Comparison of ENCODE assay signal across 1 mouse cellular context in genomic region chr11:106411157-106411556, GRCm38 (mm10).
TF ChIP-seq lines count a peak whose summit lies in the region.

No protein-coding gene starts in this region.

TF ChIP-seq in MEL, 35 proteins besides CTCF, POLR2A, EP300 and RAD21:
- TF ChIP-seq SIN3A (IDR thresholded peaks at IDR 0.05; ENCODE audit: low read length) = no peak; the same call in none of the 2 replicates
- 0 out of 2 replicates have a peak, but pooled peaks have one; percentile 25 for TF ChIP-seq TBP (IDR thresholded peaks at IDR 0.05; ENCODE audit: low read depth, low read length)
- TF ChIP-seq MYC (IDR thresholded peaks at IDR 0.05; ENCODE audit: low read depth, low read length) = peak; percentile 63; the same call in 1 of the 2 replicates
- peak; percentile 25; the same call in 1 of the 2 replicates for TF ChIP-seq TCF12 (IDR thresholded peaks at IDR 0.05; ENCODE audit: low read depth, low read length)
- no peak for TF ChIP-seq HCFC1 (IDR thresholded peaks at IDR 0.05; ENCODE audit: low read depth, low read length)
- TF ChIP-seq CHD2 (IDR thresholded peaks at IDR 0.05; ENCODE audit: low read length) = no peak
- TF ChIP-seq GATA1 (IDR thresholded peaks at IDR 0.05; ENCODE audit: low read depth, low read length) = peak; percentile 71
- 0 out of 2 replicates have a peak, but pooled peaks have one; percentile 22 for TF ChIP-seq JUND (IDR thresholded peaks at IDR 0.05; ENCODE audit: low read depth, low read length)
- TF ChIP-seq SMC3 (IDR thresholded peaks at IDR 0.05; ENCODE audit: low read depth, low read length) = no peak
- no peak for TF ChIP-seq ZKSCAN1 (IDR thresholded peaks at IDR 0.05; ENCODE audit: low read depth, low read length)
- 0 out of 2 replicates have a peak, but pooled peaks have one; percentile 58 for TF ChIP-seq CHD1 (IDR thresholded peaks at IDR 0.05; ENCODE audit: low read depth, low read length)
- peak; percentile 79 for TF ChIP-seq RCOR1 (IDR thresholded peaks at IDR 0.05; ENCODE audit: low read depth, low read length)
- peak; percentile 63 for TF ChIP-seq ZNF384 (IDR thresholded peaks at IDR 0.05; ENCODE audit: low read depth, low read length)
